Mouse (Mus musculus) 416B (cell line): ENCODE results near the gene Cxcl2.
A peak's percentile ranks its signal among the peaks of the same experiment; 100 is the strongest.

ENCODE experiments used
- DNase-seq: peaks from one replicate; pipeline ENCODE4 v3.0.0; 2011; ENCODE audit warnings: low read depth

The Cxcl2 gene

GRCm38 (mm10) chr5:90894231-90894630 lies 9.4 kb upstream of the Cxcl2 start:
- no peak for DNase-seq

GRCm38 (mm10) chr5:90897429-90897828 lies 6.2 kb upstream of the Cxcl2 start:
- DNase-seq = peak; percentile 78

GRCm38 (mm10) chr5:90899308-90899707 lies 4.4 kb upstream of the Cxcl2 start:
- DNase-seq = no peak

- DNase-seq = peak; percentile 87
Measured at GRCm38 (mm10) chr5:90900147-90900546, 3.5 kb upstream of the Cxcl2 start.

- peak; percentile 76 for DNase-seq
Measured at GRCm38 (mm10) chr5:90900688-90901087, 3.0 kb upstream of the Cxcl2 start.

- DNase-seq = peak; percentile 62
Measured at GRCm38 (mm10) chr5:90902380-90903260, 1.1 kb upstream of the Cxcl2 start.

- DNase-seq = peak; percentile 86
Measured at GRCm38 (mm10) chr5:90908983-90909382, 5.3 kb downstream of the Cxcl2 start.

GRCm38 (mm10) chr5:90919495-90919894 lies 15.8 kb downstream of the Cxcl2 start:
- DNase-seq = no peak

- DNase-seq = no peak
Measured at GRCm38 (mm10) chr5:90922958-90923357, 19.3 kb downstream of the Cxcl2 start.

- DNase-seq = peak; percentile 71
Measured at GRCm38 (mm10) chr5:90930546-90930945, 26.9 kb downstream of the Cxcl2 start.

GRCm38 (mm10) chr5:90930971-90931851 lies 27.5 kb downstream of the Cxcl2 start, which contains the start of gene Mthfd2l:
Gene Mthfd2l, plus strand, starts transcription at chr5:90931117.
- peak; percentile 86 for DNase-seq

- DNase-seq = no peak
Measured at GRCm38 (mm10) chr5:90931911-90932310, 28.2 kb downstream of the Cxcl2 start.

- no peak for DNase-seq
Measured at GRCm38 (mm10) chr5:90936706-90937105, 33.0 kb downstream of the Cxcl2 start.

- no peak for DNase-seq
Measured at GRCm38 (mm10) chr5:90945453-90945852, 41.8 kb downstream of the Cxcl2 start.

- peak; percentile 95 for DNase-seq
Measured at GRCm38 (mm10) chr5:90949499-90949898, 45.8 kb downstream of the Cxcl2 start.

- peak; percentile 57 for DNase-seq
Measured at GRCm38 (mm10) chr5:90951475-90951874, 47.8 kb downstream of the Cxcl2 start.

GRCm38 (mm10) chr5:90952731-90953481 lies 49.2 kb downstream of the Cxcl2 start:
- DNase-seq = peak; percentile 73
